Mouse (Mus musculus) stomach, embryonic 16.5 days (tissue): ENCODE results near the gene Nr1h4. TPM values are rescaled to one million over a fixed set of nuclear protein-coding genes. Genes with fewer than 3 reads are reported as not detected.
"Not testable (repeated sequence)": the region's sequence is repeated elsewhere in the genome, so short reads cannot be mapped to it uniquely, and the experiment has no call there.

ENCODE experiments used
- ATAC-seq: fragments of 200-750 bp; cut with Nextera tagmentation; 2 replicates; pipeline ENCODE4 v1.8.0; 2017; ENCODE audit warnings: moderate number of reproducible peaks, moderate TSS enrichment; ENCODE audit not compliant: insufficient read depth, low FRiP score
- H3K27ac ChIP-seq: fragments of 300-500 bp; sonication (generic); 2 replicates; pipeline ENCODE4 v1.5.1; 2014; ENCODE audit warnings: low read length
- H3K27me3 ChIP-seq: fragments of 300-500 bp; sonication (generic); 2 replicates; pipeline ENCODE4 v1.6.1; 2014; ENCODE audit warnings: low read length, control low read depth, mixed read lengths; ENCODE audit not compliant: control insufficient read depth, insufficient read depth
- H3K36me3 ChIP-seq: fragments of 300-500 bp; sonication (generic); 2 replicates; pipeline ENCODE4 v1.6.1; 2014; ENCODE audit warnings: low read length; ENCODE audit not compliant: control insufficient read depth, insufficient read depth
- H3K4me1 ChIP-seq: fragments of 300-500 bp; sonication (generic); 2 replicates; pipeline ENCODE4 v1.6.1; 2014; ENCODE audit warnings: low read length, control low read depth, mixed read lengths; ENCODE audit not compliant: control insufficient read depth, insufficient read depth
- H3K4me2 ChIP-seq: fragments of 300-500 bp; sonication (generic); 2 replicates; pipeline ENCODE4 v1.6.1; 2014; ENCODE audit warnings: low read depth, low read length, mixed read lengths
- H3K4me3 ChIP-seq: fragments of 300-500 bp; sonication (generic); replicated peaks from 2 replicates; pipeline ENCODE4 v1.5.1; 2014; ENCODE audit warnings: mild to moderate bottlenecking, low read length
- H3K9ac ChIP-seq: fragments of 300-500 bp; sonication (generic); 2 replicates; pipeline ENCODE4 v1.6.1; 2014; ENCODE audit warnings: low read length
- H3K9me3 ChIP-seq: fragments of 300-500 bp; sonication (generic); replicated peaks from 2 replicates; pipeline ENCODE4 v1.6.1; 2016; ENCODE audit warnings: low read length, control low read depth; ENCODE audit not compliant: control insufficient read depth
- WGBS: fragments of 180-500 bp; shearing (Covaris S2); extraction: QIAGEN DNeasy Blood & Tissue Kit; methylation state at CpG from one replicate; pipeline ENCODE4 v1.1.7; 2014; 5-methylcytosine and 5-hydroxymethylcytosine counted together
- polyA plus RNA-seq: library from polyadenylated mRNA; unstranded; fragments of >200 nt; fragmentation: Nextera tagmentation; extraction: Ambion mirVana; gene quantifications from 2 replicates; pipeline ENCODE4 v1.2.1, GENCODE M21; 2015

Gene Nr1h4
- polyA plus RNA-seq, 1 experiment from 2014 or later, result 8.6 TPM

- 74% methylated on average over 13 of the region's 13 CpGs for WGBS
- H3K36me3 ChIP-seq, H3K4me1 ChIP-seq, H3K9ac ChIP-seq, H3K9me3 ChIP-seq, H3K27me3 ChIP-seq, H3K4me3 ChIP-seq, ATAC-seq, H3K27ac ChIP-seq, H3K4me2 ChIP-seq: not testable (repeated sequence)
Measured at GRCm38 (mm10) chr10:89554885-89555284, 21.5 kb upstream of the Nr1h4 start.

GRCm38 (mm10) chr10:89553855-89554254, 20.5 kb upstream of the Nr1h4 start:
- H3K4me1 ChIP-seq, H3K4me3 ChIP-seq, H3K36me3 ChIP-seq, H3K9ac ChIP-seq, H3K27ac ChIP-seq, H3K27me3 ChIP-seq, ATAC-seq, H3K4me2 ChIP-seq, H3K9me3 ChIP-seq: not testable (repeated sequence)
- 88% methylated on average over 7 of the region's 7 CpGs for WGBS

- H3K4me1 ChIP-seq, result 0 out of 2 replicates have a peak, but pooled peaks cover under 1% of the 10 kb centered on the region
- 82% methylated on average over 5 of the region's 5 CpGs for WGBS
Measured at GRCm38 (mm10) chr10:89553015-89553414, 19.6 kb upstream of the Nr1h4 start.

GRCm38 (mm10) chr10:89551657-89552056, 18.3 kb upstream of the Nr1h4 start:
- no peak overlapping the region for H3K4me2 ChIP-seq
- H3K4me3 ChIP-seq, result no peak overlapping the region
- 75% methylated on average over 4 of the region's 4 CpGs for WGBS
- 0 out of 2 replicates have a peak, but pooled peaks cover 3% of the 10 kb centered on the region for H3K4me1 ChIP-seq
- no peaks in the 10 kb centered on the region for H3K27me3 ChIP-seq
- ATAC-seq, result peak; percentile 73; the same call in 1 of the 2 replicates
- H3K9ac ChIP-seq, result no peak overlapping the region
- H3K36me3 ChIP-seq, result no peaks in the 10 kb centered on the region
- H3K9me3 ChIP-seq, result no peaks in the 10 kb centered on the region
- peak overlapping the region; percentile 64 for H3K27ac ChIP-seq

More at GRCm38 (mm10) chr10:89553015-89553414, 19.6 kb upstream of the Nr1h4 start:
- H3K4me2 ChIP-seq, result no peak overlapping the region
- no peak overlapping the region for H3K4me3 ChIP-seq
- H3K9ac ChIP-seq, result no peak overlapping the region
- no peaks in the 10 kb centered on the region for H3K9me3 ChIP-seq
- no peaks in the 10 kb centered on the region for H3K27me3 ChIP-seq
- ATAC-seq, result no peak
- no peaks in the 10 kb centered on the region for H3K36me3 ChIP-seq
- H3K27ac ChIP-seq, result no peak overlapping the region

GRCm38 (mm10) chr10:89548028-89548427, 14.6 kb upstream of the Nr1h4 start:
- Histone ChIP-seq H3K9me3 (no peaks in the 10 kb centered on the region), H3K4me1 (0 out of 2 replicates have a peak, but pooled peaks cover 3% of the 10 kb centered on the region), H3K9ac (no peak overlapping the region), H3K36me3 (no peaks in the 10 kb centered on the region), H3K27ac (no peak overlapping the region), H3K27me3 (no peaks in the 10 kb centered on the region), H3K4me3 (no peak overlapping the region), H3K4me2 (no peak overlapping the region)
- no peak for ATAC-seq
- 8% methylated on average over 6 of the region's 6 CpGs for WGBS

- ATAC-seq, result no peak
- no peak overlapping the region for H3K27ac ChIP-seq
- no peak overlapping the region for H3K4me2 ChIP-seq
- H3K27me3 ChIP-seq, result no peaks in the 10 kb centered on the region
- no peaks in the 10 kb centered on the region for H3K36me3 ChIP-seq
- no peak overlapping the region for H3K9ac ChIP-seq
- no peak overlapping the region for H3K4me3 ChIP-seq
- H3K9me3 ChIP-seq, result no peaks in the 10 kb centered on the region
- 0 out of 2 replicates have a peak, but pooled peaks cover 3% of the 10 kb centered on the region for H3K4me1 ChIP-seq
- WGBS, result 67% methylated on average over 2 of the region's 2 CpGs
Measured at GRCm38 (mm10) chr10:89546989-89547388, 13.6 kb upstream of the Nr1h4 start.

- H3K4me3 ChIP-seq, result no peak overlapping the region
- no peak for ATAC-seq
- H3K27ac ChIP-seq, result no peak overlapping the region
- WGBS, result 60% methylated on average over 6 of the region's 6 CpGs
- no peak overlapping the region for H3K9ac ChIP-seq
- no peaks in the 10 kb centered on the region for H3K27me3 ChIP-seq
- H3K4me1 ChIP-seq, result 0 out of 2 replicates have a peak, but pooled peaks cover 3% of the 10 kb centered on the region
- H3K9me3 ChIP-seq, result no peaks in the 10 kb centered on the region
- H3K4me2 ChIP-seq, result no peak overlapping the region
- no peaks in the 10 kb centered on the region for H3K36me3 ChIP-seq
Measured at GRCm38 (mm10) chr10:89543867-89544266, 10.5 kb upstream of the Nr1h4 start.

- WGBS, result 78% methylated on average over 3 of the region's 3 CpGs
- Histone ChIP-seq H3K27ac (no peak overlapping the region), H3K27me3 (no peaks in the 10 kb centered on the region), H3K4me1 (no peaks in the 10 kb centered on the region), H3K9ac (no peak overlapping the region), H3K4me2 (no peak overlapping the region), H3K36me3 (no peaks in the 10 kb centered on the region), H3K9me3 (no peaks in the 10 kb centered on the region), H3K4me3 (no peak overlapping the region)
- no peak for ATAC-seq
Measured at GRCm38 (mm10) chr10:89542321-89542720, 8.9 kb upstream of the Nr1h4 start.

GRCm38 (mm10) chr10:89532451-89532850, 934 bp downstream of the Nr1h4 start:
- Histone ChIP-seq H3K4me1 (peaks cover 2% of the 10 kb centered on the region; the same call in 1 of the 2 replicates), H3K27ac (no peak overlapping the region), H3K4me3 (no peak overlapping the region), H3K27me3 (no peaks in the 10 kb centered on the region), H3K4me2 (no peak overlapping the region), H3K36me3 (no peaks in the 10 kb centered on the region), H3K9me3 (no peaks in the 10 kb centered on the region), H3K9ac (no peak overlapping the region)
- no peak for ATAC-seq
- 77% methylated on average over 5 of the region's 5 CpGs for WGBS
